Comparison of ENCODE assay signal across 12 mouse cellular contexts in the genomic region with DNA sequence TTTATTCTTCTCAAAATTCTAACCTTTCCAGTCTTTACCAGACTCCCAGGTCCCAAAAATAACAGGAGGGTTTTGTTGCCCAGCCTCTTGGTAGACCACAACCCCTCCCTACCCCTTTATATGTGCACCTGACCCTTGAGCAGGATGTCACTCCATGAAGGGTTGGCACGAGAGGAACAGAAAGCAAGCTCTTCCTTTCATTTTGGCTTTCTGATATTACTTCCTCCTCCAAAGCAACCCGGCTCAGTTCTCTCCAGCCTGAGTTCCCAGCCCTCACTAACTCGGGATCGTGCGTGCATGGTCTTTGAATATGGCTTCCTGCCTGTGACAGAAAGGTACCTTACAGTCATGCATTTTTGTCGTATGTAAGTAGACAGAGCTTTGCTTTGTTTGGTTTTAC.
A peak's percentile ranks its signal among the peaks of the same experiment; 100 is the strongest.
DNase-seq lines count a peak whose midpoint lies in the region; ATAC-seq and TF ChIP-seq lines count a peak whose summit lies in the region.
"Had no signal": no experiment of that assay in that cellular context is flagged by ENCODE, and none has a peak within 500 bp of the region (broad histone marks: within the 10 kb centered on the region; RNA-seq: fewer than 3 reads in every experiment).

No protein-coding gene starts in this region.

- WGBS in forebrain, embryonic 13.5 days = 57% methylated on average over 6 of the region's 6 CpGs
- 86% methylated on average over 6 of the region's 6 CpGs for WGBS in forebrain, embryonic 11.5 days
- 48% methylated on average over 6 of the region's 6 CpGs for WGBS in forebrain, postnatal 0 days
- WGBS in neural tube, embryonic 15.5 days = 60% methylated on average over 6 of the region's 6 CpGs
- 80% methylated on average over 6 of the region's 6 CpGs for WGBS in heart, embryonic 12.5 days

- no peak overlapping the region for H3K4me2 ChIP-seq in forebrain, embryonic 13.5 days
- no peak overlapping the region for H3K4me2 ChIP-seq in forebrain, embryonic 11.5 days (ENCODE audit: low read depth, low read length, severe bottlenecking)
- H3K4me2 ChIP-seq in forebrain, postnatal 0 days (ENCODE audit: low read depth) = no peak overlapping the region
- H3K4me2 ChIP-seq in neural tube, embryonic 15.5 days = no peak overlapping the region
- H3K4me2 ChIP-seq in heart, embryonic 12.5 days = no peak overlapping the region

- no peak overlapping the region for H3K9ac ChIP-seq in forebrain, embryonic 13.5 days
- H3K9ac ChIP-seq in forebrain, embryonic 11.5 days (ENCODE audit: low read length) = no peak overlapping the region
- H3K9ac ChIP-seq in forebrain, postnatal 0 days = no peak overlapping the region
- H3K9ac ChIP-seq in neural tube, embryonic 15.5 days (replicated peaks) = no peak overlapping the region
- H3K9ac ChIP-seq in heart, embryonic 12.5 days = no peak overlapping the region
- H3K9ac ChIP-seq: liver, embryonic 14.5 days had no signal

- no peaks in the 10 kb centered on the region for H3K36me3 ChIP-seq in forebrain, embryonic 13.5 days (ENCODE audit: poor library complexity, severe bottlenecking)
- H3K36me3 ChIP-seq in forebrain, embryonic 11.5 days (ENCODE audit: control insufficient read depth, insufficient read depth, low read length) = no peaks in the 10 kb centered on the region
- no peaks in the 10 kb centered on the region for H3K36me3 ChIP-seq in forebrain, postnatal 0 days (ENCODE audit: insufficient read depth)
- no peaks in the 10 kb centered on the region for H3K36me3 ChIP-seq in neural tube, embryonic 15.5 days
- H3K36me3 ChIP-seq in heart, embryonic 12.5 days = no peaks in the 10 kb centered on the region

- TF ChIP-seq CTCF in forebrain, postnatal 0 days (IDR thresholded peaks at IDR 0.05; ENCODE audit: low read depth) = no peak

- no peak overlapping the region for H3K4me3 ChIP-seq in forebrain, embryonic 13.5 days
- no peak overlapping the region for H3K4me3 ChIP-seq in forebrain, embryonic 11.5 days (ENCODE audit: low read depth, low read length)
- no peak overlapping the region for H3K4me3 ChIP-seq in forebrain, postnatal 0 days (ENCODE audit: low read depth, low read length)
- H3K4me3 ChIP-seq in neural tube, embryonic 15.5 days (replicated peaks) = no peak overlapping the region
- H3K4me3 ChIP-seq in heart, embryonic 12.5 days = no peak overlapping the region

- ATAC-seq in forebrain, embryonic 13.5 days = no peak
- no peak for ATAC-seq in forebrain, embryonic 11.5 days (replicated peaks; ENCODE audit: low FRiP score)
- ATAC-seq in forebrain, postnatal 0 days = no peak
- no peak for ATAC-seq in neural tube, embryonic 15.5 days (ENCODE audit: low FRiP score)
- ATAC-seq in heart, embryonic 12.5 days (ENCODE audit: insufficient number of reproducible peaks, low FRiP score) = no peak

- H3K4me1 ChIP-seq in forebrain, embryonic 13.5 days = peaks cover 8% of the 10 kb centered on the region
- H3K4me1 ChIP-seq in forebrain, embryonic 11.5 days (replicated peaks; ENCODE audit: control insufficient read depth, insufficient read depth, low read length) = no peaks in the 10 kb centered on the region
- H3K4me1 ChIP-seq in forebrain, postnatal 0 days (ENCODE audit: insufficient read depth) = no peaks in the 10 kb centered on the region
- peaks cover 6% of the 10 kb centered on the region for H3K4me1 ChIP-seq in neural tube, embryonic 15.5 days
- peaks cover 7% of the 10 kb centered on the region; the same call in 1 of the 2 replicates for H3K4me1 ChIP-seq in heart, embryonic 12.5 days (replicated peaks)

- no peaks in the 10 kb centered on the region for H3K9me3 ChIP-seq in forebrain, embryonic 13.5 days (replicated peaks)
- H3K9me3 ChIP-seq in forebrain, embryonic 11.5 days (ENCODE audit: control insufficient read depth, low read length) = no peaks in the 10 kb centered on the region
- H3K9me3 ChIP-seq in forebrain, postnatal 0 days (ENCODE audit: low read length) = no peaks in the 10 kb centered on the region
- H3K9me3 ChIP-seq in neural tube, embryonic 15.5 days (replicated peaks) = no peaks in the 10 kb centered on the region
- H3K9me3 ChIP-seq in heart, embryonic 12.5 days (replicated peaks) = no peaks in the 10 kb centered on the region

- peak overlapping the region; percentile 51; the same call in 1 of the 2 replicates for H3K27ac ChIP-seq in forebrain, embryonic 13.5 days
- no peak overlapping the region for H3K27ac ChIP-seq in forebrain, embryonic 11.5 days (ENCODE audit: low read depth, low read length)
- H3K27ac ChIP-seq in forebrain, postnatal 0 days (ENCODE audit: low read depth, low read length) = no peak overlapping the region
- H3K27ac ChIP-seq in neural tube, embryonic 15.5 days (replicated peaks) = 0 out of 2 replicates have a peak overlapping the region, but pooled peaks have one; percentile 2
- no peak overlapping the region for H3K27ac ChIP-seq in heart, embryonic 12.5 days (ENCODE audit: poor library complexity, severe bottlenecking)
- H3K27ac ChIP-seq: liver, embryonic 14.5 days had no signal

- DNase-seq in forebrain, embryonic 11.5 days (ENCODE audit: low spot score) = no peak
- DNase-seq in retina, postnatal 1 day = peak; percentile 37
- DNase-seq in retina, embryonic 14.5 days (ENCODE audit: low spot score) = no peak
- peak; percentile 10 for DNase-seq in forebrain, postnatal 0 days
- DNase-seq in cerebellum, adult 11-12 months = no peak
- DNase-seq: adrenal gland, postnatal 10 days; cerebellum, postnatal 36 days; kidney, postnatal 25 days had no signal

- H3K27me3 ChIP-seq in forebrain, embryonic 13.5 days = no peaks in the 10 kb centered on the region
- H3K27me3 ChIP-seq in forebrain, embryonic 11.5 days (ENCODE audit: control insufficient read depth, insufficient read depth, low read length) = no peaks in the 10 kb centered on the region
- no peaks in the 10 kb centered on the region for H3K27me3 ChIP-seq in forebrain, postnatal 0 days (ENCODE audit: insufficient read depth, low read length)
- no peaks in the 10 kb centered on the region for H3K27me3 ChIP-seq in neural tube, embryonic 15.5 days (replicated peaks)
- H3K27me3 ChIP-seq in heart, embryonic 12.5 days (replicated peaks) = no peaks in the 10 kb centered on the region

Comparison
In these comparisons a context has a peak if more than half of its experiments do, and no peak if none do; other contexts are left out.
1. H3K27ac ChIP-seq: peak in forebrain, embryonic 13.5 days (single experiment) and neural tube, embryonic 15.5 days (single experiment); none in forebrain, embryonic 11.5 days (single experiment), forebrain, postnatal 0 days (single experiment) and heart, embryonic 12.5 days (single experiment).
2. DNase-seq: peak in retina, postnatal 1 day (single experiment) and forebrain, postnatal 0 days (single experiment); none in forebrain, embryonic 11.5 days (single experiment), retina, embryonic 14.5 days (single experiment) and cerebellum, adult 11-12 months (single experiment).